Mouse (Mus musculus) heart, embryonic 15.5 days (tissue): ENCODE measurements around the gene Oog2. TPM values are rescaled to one million over a fixed set of nuclear protein-coding genes. Genes with fewer than 3 reads are reported as not detected.
"Not testable (repeated sequence)": the region's sequence is repeated elsewhere in the genome, so short reads cannot be mapped to it uniquely, and the experiment has no call there.

ENCODE experiments used
- ATAC-seq: fragments of 200-750 bp; cut with Nextera tagmentation; replicated peaks from 2 replicates; pipeline ENCODE4 v1.8.0; 2017; ENCODE audit warnings: low read depth, moderate TSS enrichment; ENCODE audit not compliant: insufficient number of reproducible peaks, insufficient read depth, low FRiP score
- H3K27ac ChIP-seq: fragments of 300-500 bp; sonication (generic); 2 replicates; pipeline ENCODE4 v1.5.1; 2015; ENCODE audit warnings: mild to moderate bottlenecking, inconsistent platforms
- H3K27me3 ChIP-seq: fragments of 300-500 bp; sonication (generic); 2 replicates; pipeline ENCODE4 v1.6.1; 2015; ENCODE audit warnings: inconsistent platforms
- H3K36me3 ChIP-seq: fragments of 300-500 bp; sonication (generic); 2 replicates; pipeline ENCODE4 v1.6.1; 2015; ENCODE audit warnings: mild to moderate bottlenecking, inconsistent platforms
- H3K4me1 ChIP-seq: fragments of 300-500 bp; sonication (generic); replicated peaks from 2 replicates; pipeline ENCODE4 v1.6.1; 2015; ENCODE audit warnings: inconsistent platforms
- H3K4me2 ChIP-seq: fragments of 300-500 bp; sonication (generic); 2 replicates; pipeline ENCODE4 v1.6.1; 2015; ENCODE audit warnings: inconsistent platforms, mild to moderate bottlenecking, moderate library complexity
- H3K4me3 ChIP-seq: fragments of 300-500 bp; sonication (generic); 2 replicates; pipeline ENCODE4 v1.5.1; 2015; ENCODE audit warnings: mild to moderate bottlenecking, inconsistent platforms
- H3K9ac ChIP-seq: fragments of 300-500 bp; sonication (generic); 2 replicates; pipeline ENCODE4 v1.6.1; 2015; ENCODE audit warnings: mild to moderate bottlenecking, inconsistent platforms
- H3K9me3 ChIP-seq: fragments of 300-500 bp; sonication (generic); replicated peaks from 2 replicates; pipeline ENCODE4 v1.6.1; 2016; ENCODE audit warnings: inconsistent platforms
- WGBS: fragments of 180-500 bp; shearing (Covaris S2); methylation state at CpG from one replicate; pipeline ENCODE4 v1.1.7; 2015; ENCODE audit warnings: mixed read lengths; 5-methylcytosine and 5-hydroxymethylcytosine counted together
- polyA plus RNA-seq: library from polyadenylated mRNA; unstranded; fragments of >200 nt; fragmentation: Nextera tagmentation; extraction: Ambion mirVana; gene quantifications from 2 replicates; pipeline ENCODE4 v1.2.1, GENCODE M21; 2015

Oog2 gene
- not detected in 2 replicates for polyA plus RNA-seq

DNA sequence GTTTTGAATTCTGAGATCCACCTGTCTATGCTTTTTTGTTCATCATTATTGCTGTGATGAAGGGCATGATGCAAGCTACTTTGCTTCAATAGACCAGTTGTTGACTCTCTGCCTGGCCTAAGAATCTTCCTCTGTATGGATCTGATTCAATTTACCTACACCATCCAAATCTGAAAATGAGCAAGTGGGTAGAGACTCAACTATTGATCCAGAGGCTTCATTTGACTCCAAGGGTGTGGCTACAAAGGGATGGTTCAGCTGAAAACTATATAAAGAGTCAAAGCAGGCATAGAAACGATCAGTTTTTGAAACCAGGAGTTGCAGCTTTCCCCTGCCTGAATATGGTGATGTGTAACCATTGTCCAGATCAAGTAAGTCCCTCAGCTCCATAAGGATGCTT is at the start of gene Oog2:
TSS of gene Oog2 (plus strand) at position 301 of the 400 bp plus-strand sequence.
- Histone ChIP-seq H3K27ac (no peak within 1 kb of the TSS), H3K36me3 (no peaks in the 10 kb centered on the region), H3K4me2 (no peak within 1 kb of the TSS), H3K9me3 (no peaks in the 10 kb centered on the region), H3K9ac (no peak within 1 kb of the TSS), H3K27me3 (no peaks in the 10 kb centered on the region), H3K4me1 (no peaks in the 10 kb centered on the region), H3K4me3 (no peak within 1 kb of the TSS)
- no peak for ATAC-seq
- WGBS, result 19% methylated on average over 1 of the region's 1 CpGs

DNA sequence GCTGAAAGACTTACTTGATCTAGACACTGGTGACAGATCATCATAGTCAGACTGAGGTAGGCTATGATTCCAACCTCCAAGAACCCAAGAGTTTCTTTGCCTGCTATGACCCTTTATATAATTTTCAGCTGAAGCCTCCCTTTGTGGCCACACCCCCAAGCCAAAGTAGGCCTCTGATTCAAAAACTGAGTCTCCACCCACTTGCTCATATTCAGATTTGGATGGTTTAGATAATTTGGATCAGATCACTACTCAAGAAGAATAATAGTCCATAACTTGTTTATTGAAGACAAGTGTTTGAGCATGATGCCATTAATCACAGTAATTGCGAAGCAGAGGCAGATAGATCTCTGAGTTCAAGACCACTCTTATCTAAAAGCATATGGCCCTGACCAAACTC is 28.0 kb upstream of the Oog2 start, which contains the start of gene Oog3:
TSS of gene Oog3 (minus strand) at position 101 of the 400 bp plus-strand sequence.
- H3K9me3 ChIP-seq, result peaks cover 7% of the 10 kb centered on the region; the same call in 1 of the 2 replicates
- 61% methylated on average over 1 of the region's 1 CpGs for WGBS
- H3K4me2 ChIP-seq, result no peak within 1 kb of the TSS
- no peaks in the 10 kb centered on the region for H3K4me1 ChIP-seq
- H3K9ac ChIP-seq, result no peak within 1 kb of the TSS
- H3K27ac ChIP-seq, result no peak within 1 kb of the TSS
- H3K27me3 ChIP-seq, result no peaks in the 10 kb centered on the region
- H3K4me3 ChIP-seq, result no peak within 1 kb of the TSS
- no peak for ATAC-seq
- no peaks in the 10 kb centered on the region for H3K36me3 ChIP-seq

DNA sequence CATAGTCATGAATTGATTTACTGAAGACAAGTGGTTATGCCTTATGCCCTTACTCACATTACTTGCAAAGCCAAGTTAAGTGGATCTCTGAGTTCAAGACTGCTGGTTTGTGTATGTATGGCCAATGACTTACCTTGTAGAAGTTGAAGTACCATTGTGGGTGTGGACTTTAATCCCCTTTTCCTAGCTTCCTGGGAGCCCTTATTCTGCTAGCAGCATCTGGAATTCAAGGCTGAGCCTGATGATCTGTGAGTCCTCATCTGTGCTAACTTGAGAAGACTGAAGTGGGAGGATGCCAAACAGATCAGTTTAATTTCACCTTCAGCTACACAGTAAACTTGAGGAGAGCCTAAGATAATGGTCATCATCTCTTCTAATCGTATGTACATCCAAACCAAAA is 22.7 kb downstream of the Oog2 start, which contains the start of gene C87977:
TSS of gene C87977 (minus strand) at position 101 of the 400 bp plus-strand sequence.
- not testable (repeated sequence) for H3K4me2 ChIP-seq, ATAC-seq, H3K4me1 ChIP-seq, H3K9ac ChIP-seq, H3K27ac ChIP-seq, H3K4me3 ChIP-seq, H3K27me3 ChIP-seq, H3K9me3 ChIP-seq, H3K36me3 ChIP-seq
- 63% methylated on average over 1 of the region's 1 CpGs for WGBS

Other genes starting within 250 kb of the Oog2 start
- not detected in 2 replicates for gene Pramef25, start 239.7 kb upstream of the Oog2 start, polyA plus RNA-seq
- gene Gm13101, start 223.8 kb upstream of the Oog2 start, polyA plus RNA-seq, result not detected in 2 replicates
- gene Pramef17, start 196.3 kb upstream of the Oog2 start, polyA plus RNA-seq, result not detected in 2 replicates
- gene Pramel4, start 131.6 kb upstream of the Oog2 start, polyA plus RNA-seq, result not detected in 2 replicates
- not detected in 2 replicates for gene Gm13102, start 84.2 kb upstream of the Oog2 start, polyA plus RNA-seq
- not detected in 2 replicates for gene Oog3, start 28.1 kb upstream of the Oog2 start, polyA plus RNA-seq
- not detected in 2 replicates for gene C87977, start 22.6 kb downstream of the Oog2 start, polyA plus RNA-seq
- not detected in 2 replicates for gene Pramel5, start 89.8 kb downstream of the Oog2 start, polyA plus RNA-seq
- not detected in 2 replicates for gene Gm13128, start 139.5 kb downstream of the Oog2 start, polyA plus RNA-seq
- not detected in 2 replicates for gene Gm13119, start 167.2 kb downstream of the Oog2 start, polyA plus RNA-seq
- gene Pramef20, start 187.2 kb downstream of the Oog2 start, polyA plus RNA-seq, result not detected in 2 replicates
- gene Pramef12, start 217.7 kb downstream of the Oog2 start, polyA plus RNA-seq, result 0.16 TPM in 1 of 2 replicates, not detected in the other
- not detected in 2 replicates for gene 1700012P22Rik, start 248.1 kb downstream of the Oog2 start, polyA plus RNA-seq